Mouse (Mus musculus) adrenal gland (tissue): ENCODE results near the gene Fibp.
"Not testable (repeated sequence)": the region's sequence is repeated elsewhere in the genome, so short reads cannot be mapped to it uniquely, and the experiment has no call there.

ENCODE experiments used
- intact Hi-C: fragments of 180-260 bp; cut with DNase I; formaldehyde crosslinking; loops from one replicate; pipeline ENCODE4 v1.15.1; 2025

Gene Fibp

DNA sequence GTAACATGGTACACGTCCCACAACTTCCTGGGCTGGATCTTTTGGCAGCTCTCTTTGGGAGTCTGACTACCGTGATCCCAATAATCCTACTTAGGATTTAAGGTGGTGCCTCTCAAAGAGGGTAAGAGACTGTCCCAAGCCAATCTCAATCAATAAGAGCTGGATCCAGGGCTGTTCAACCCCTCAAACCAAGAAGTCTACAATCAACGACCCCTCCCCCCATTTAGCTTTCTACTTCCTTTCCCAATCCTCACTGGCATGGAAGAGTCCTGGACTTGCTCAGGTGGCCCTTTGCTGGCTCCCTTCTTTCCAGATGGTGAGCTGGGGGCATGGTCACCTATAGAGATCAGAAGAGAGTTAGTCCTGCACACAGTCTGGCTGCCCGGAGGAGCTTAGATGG, 26.4 kb downstream of the Fibp start:
- intact Hi-C loops: loop anchor here (5.0 kb wide), 1 partner anchor 54 kb away; no protein-coding TSS in a partner anchor

- intact Hi-C loops: loop anchor here (5.0 kb wide), 1 partner anchor 56 kb away; no protein-coding TSS in a partner anchor
Observed at GRCm38 (mm10) chr19:5487768-5488550, 27.5 kb downstream of the Fibp start, which contains the start of gene Mus81. Gene Mus81, minus strand, starts transcription at chr19:5488402.

GRCm38 (mm10) chr19:5488878-5489571, 28.6 kb downstream of the Fibp start:
- intact Hi-C loops: loop anchor here (5.0 kb wide), 1 partner anchor 57 kb away; no protein-coding TSS in a partner anchor

- intact Hi-C loops: loop anchor here (5.0 kb wide), 1 partner anchor 57 kb away; no protein-coding TSS in a partner anchor
Observed at GRCm38 (mm10) chr19:5489721-5490120, 29.3 kb downstream of the Fibp start.

GRCm38 (mm10) chr19:5490313-5490897, 30.0 kb downstream of the Fibp start, which contains the start of gene Cfl1:
Gene Cfl1, plus strand, starts transcription at chr19:5490455.
- intact Hi-C loops: no loop called here

DNA sequence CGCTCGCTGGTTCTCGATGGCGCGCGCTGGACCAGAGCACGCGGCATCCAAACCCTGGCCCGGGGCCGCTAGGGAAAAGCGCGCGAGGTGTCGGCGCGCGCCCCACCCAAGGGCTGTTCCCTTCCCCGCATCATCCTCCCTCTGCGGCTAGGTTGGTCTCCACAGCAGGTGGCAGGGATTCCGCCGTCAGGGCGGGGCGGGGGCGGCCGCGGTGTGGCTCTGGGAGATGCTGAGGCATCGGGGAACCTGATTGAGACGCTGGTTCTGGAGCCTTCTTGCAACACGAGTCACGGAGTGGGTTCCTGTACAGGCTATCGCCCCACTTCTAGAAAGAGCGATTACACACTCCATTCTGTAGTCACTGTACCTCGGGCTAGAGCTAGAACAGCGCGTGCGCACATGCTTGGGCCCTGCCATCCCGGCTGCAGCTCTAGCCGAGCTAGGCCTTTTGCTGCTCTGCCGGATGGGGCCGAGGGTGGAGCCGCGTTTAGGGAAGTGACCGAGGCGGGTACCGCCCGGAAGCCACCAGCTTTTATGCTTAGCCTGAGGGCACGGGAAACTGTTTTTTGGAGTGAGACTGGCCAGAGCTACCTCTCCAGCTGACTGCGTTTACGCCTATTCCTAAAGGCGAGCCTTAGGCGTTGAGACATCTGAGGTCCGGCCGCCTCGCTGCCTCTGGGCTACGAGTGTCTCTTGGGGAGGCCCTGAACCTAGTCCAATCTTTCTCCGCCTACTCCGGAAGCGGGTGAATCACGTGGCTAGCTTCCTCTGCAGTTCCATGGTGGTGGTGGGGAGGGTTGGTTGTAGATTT, 30.7 kb downstream of the Fibp start:
- intact Hi-C loops: no loop called here

GRCm38 (mm10) chr19:5492641-5493040, 32.2 kb downstream of the Fibp start:
- intact Hi-C loops: no loop called here

GRCm38 (mm10) chr19:5493301-5493721, 32.9 kb downstream of the Fibp start:
- intact Hi-C loops: not testable (repeated sequence)

GRCm38 (mm10) chr19:5494314-5494713, 33.9 kb downstream of the Fibp start:
- intact Hi-C loops: no loop called here

GRCm38 (mm10) chr19:5495353-5496051, 35.1 kb downstream of the Fibp start:
- intact Hi-C loops: no loop called here

GRCm38 (mm10) chr19:5496052-5496370, 35.6 kb downstream of the Fibp start:
- intact Hi-C loops: no loop called here

GRCm38 (mm10) chr19:5500330-5500875, 40.0 kb downstream of the Fibp start:
- intact Hi-C loops: no loop called here

- intact Hi-C loops: no loop called here
Observed at GRCm38 (mm10) chr19:5503687-5504086, 43.3 kb downstream of the Fibp start, which contains the start of gene 1700020D05Rik. Gene 1700020D05Rik, minus strand, starts transcription at chr19:5503787.

- intact Hi-C loops: no loop called here
Observed at GRCm38 (mm10) chr19:5510031-5511026, 49.9 kb downstream of the Fibp start, which contains the start of gene Snx32. Gene Snx32, minus strand, starts transcription at chr19:5510538.

GRCm38 (mm10) chr19:5511074-5511632, 50.7 kb downstream of the Fibp start:
- intact Hi-C loops: no loop called here

GRCm38 (mm10) chr19:5512091-5513004, 51.9 kb downstream of the Fibp start:
- intact Hi-C loops: no loop called here

DNA sequence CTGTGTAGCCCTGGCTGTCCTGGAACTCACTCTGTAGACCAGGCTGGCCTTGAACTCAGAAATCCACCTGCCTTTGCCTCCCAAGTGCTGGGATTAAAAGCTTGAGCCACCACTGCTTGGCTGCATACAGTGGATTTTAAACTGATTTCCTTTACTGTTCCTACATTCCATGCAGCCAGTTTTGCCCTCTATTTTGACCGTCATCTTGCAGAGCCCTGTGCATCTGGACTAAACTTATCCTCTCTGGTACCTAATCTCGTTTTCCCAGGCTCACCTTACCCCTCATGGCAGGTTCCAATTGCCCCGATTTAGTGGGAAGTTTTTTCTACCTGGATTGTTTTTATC, 52.6 kb downstream of the Fibp start:
- intact Hi-C loops: no loop called here
